Mouse (Mus musculus) C2C12 (cell line): ENCODE results near the gene Cntnap5a. TPM values are rescaled to one million over a fixed set of nuclear protein-coding genes. Genes with fewer than 3 reads are reported as not detected.

Experiments
- H3K27me3 ChIP-seq: one replicate; pipeline ENCODE4 v1.6.1; 2011; ENCODE audit not compliant: control insufficient read depth, insufficient read depth, insufficient read length
- H3K36me3 ChIP-seq: one replicate; pipeline ENCODE4 v1.6.1; 2011; ENCODE audit not compliant: control insufficient read depth, insufficient read depth
- H3K4me3 ChIP-seq: one replicate; pipeline ENCODE4 v1.5.1; 2011; ENCODE audit warnings: mild to moderate bottlenecking, control low read depth; ENCODE audit not compliant: poor library complexity, insufficient read depth, severe bottlenecking
- H3K79me2 ChIP-seq: one replicate; pipeline ENCODE4 v1.6.1; 2011; ENCODE audit not compliant: control insufficient read depth, insufficient read depth
- H3K79me3 ChIP-seq: one replicate; pipeline ENCODE4 v1.6.1; 2011; ENCODE audit warnings: low read depth, control low read depth
- H3ac ChIP-seq: one replicate; pipeline ENCODE3; 2011; ENCODE audit warnings: low read depth; ENCODE audit not compliant: control insufficient read depth, insufficient read length
- CEBPB ChIP-seq: IDR thresholded peaks from one replicate; pipeline ENCODE4 v1.6.1; 2011; ENCODE audit warnings: low read depth, mild to moderate bottlenecking, control low read depth, moderate library complexity
- CTCF ChIP-seq: IDR thresholded peaks from one replicate; pipeline ENCODE4 v1.5.1; 2011; ENCODE audit not compliant: control insufficient read depth, insufficient read depth, insufficient read length
- FOSL1 ChIP-seq: IDR thresholded peaks from one replicate; pipeline ENCODE4 v1.8.0; 2011; ENCODE audit warnings: mild to moderate bottlenecking, low read length; ENCODE audit not compliant: poor library complexity, insufficient read depth, severe bottlenecking
- MAX ChIP-seq: IDR thresholded peaks from one replicate; pipeline ENCODE4 v1.6.1; 2011; ENCODE audit warnings: mild to moderate bottlenecking, control low read depth
- MYOD1 ChIP-seq: IDR thresholded peaks from one replicate; pipeline ENCODE4 v1.6.1; 2011; ENCODE audit warnings: low read depth; ENCODE audit not compliant: control insufficient read depth, insufficient read length
- MYOG ChIP-seq: IDR thresholded peaks from one replicate; pipeline ENCODE4 v1.6.1; 2011; ENCODE audit not compliant: control insufficient read depth, insufficient read length; ENCODE audit errors: extremely low read depth
- USF1 ChIP-seq: IDR thresholded peaks from one replicate; pipeline ENCODE4 v1.6.1; 2011; ENCODE audit warnings: low read depth, mild to moderate bottlenecking, control low read depth, moderate library complexity
- microRNA-seq: library from miRNA; unstranded; fragments of <30 nt; microRNA quantifications from one replicate; pipeline ENCODE4, GENCODE M21; 2019; ENCODE audit warnings: borderline microRNAs expressed
- polyA plus RNA-seq: library from polyadenylated mRNA; unstranded; fragments of >200 nt; fragmentation: generic; extraction: Trizol; gene quantifications from one replicate; pipeline ENCODE4 v1.2.1, GENCODE M21; 2012; ENCODE audit warnings: missing spikeins

Cntnap5a gene
- polyA plus RNA-seq, 1 experiment: 0.06 TPM

- H3K4me3 ChIP-seq: no peak overlapping the region
- no peaks in the 10 kb centered on the region for H3K36me3 ChIP-seq
- no peaks in the 10 kb centered on the region for H3K79me3 ChIP-seq
- no peak for TF ChIP-seq CTCF
- TF ChIP-seq USF1: no peak
- no peak for TF ChIP-seq CEBPB
- TF ChIP-seq MYOG: no peak
- TF ChIP-seq FOSL1: no peak
- TF ChIP-seq MAX: no peak
- TF ChIP-seq MYOD1: no peak
- H3ac ChIP-seq: no peak overlapping the region
- H3K79me2 ChIP-seq: no peaks in the 10 kb centered on the region
- H3K27me3 ChIP-seq: no peaks in the 10 kb centered on the region
Observed at GRCm38 (mm10) chr1:116455115-116455717, 770.7 kb downstream of the Cntnap5a start.

- Histone ChIP-seq H3K79me2 (no peaks in the 10 kb centered on the region), H3K36me3 (no peaks in the 10 kb centered on the region), H3ac (no peak overlapping the region), H3K79me3 (no peaks in the 10 kb centered on the region), H3K27me3 (no peaks in the 10 kb centered on the region), H3K4me3 (no peak overlapping the region)
- no peak for TF ChIP-seq MYOG
- no peak for TF ChIP-seq CEBPB
- TF ChIP-seq FOSL1: no peak
- peak; percentile 26 for TF ChIP-seq CTCF
- TF ChIP-seq MYOD1: no peak
Observed at GRCm38 (mm10) chr1:116477703-116478102, 793.1 kb downstream of the Cntnap5a start.

GRCm38 (mm10) chr1:116488780-116489569 lies 804.4 kb downstream of the Cntnap5a start:
- H3K79me3 ChIP-seq: no peaks in the 10 kb centered on the region
- no peaks in the 10 kb centered on the region for H3K27me3 ChIP-seq
- no peaks in the 10 kb centered on the region for H3K79me2 ChIP-seq
- no peak for TF ChIP-seq MAX
- no peak for TF ChIP-seq MYOD1
- no peak for TF ChIP-seq MYOG
- TF ChIP-seq FOSL1: no peak
- no peak for TF ChIP-seq CTCF
- TF ChIP-seq USF1: no peak
- TF ChIP-seq CEBPB: no peak
- no peak overlapping the region for H3ac ChIP-seq
- H3K4me3 ChIP-seq: no peak overlapping the region
- no peaks in the 10 kb centered on the region for H3K36me3 ChIP-seq

- Histone ChIP-seq H3K27me3 (no peaks in the 10 kb centered on the region), H3K4me3 (no peak overlapping the region), H3K79me2 (no peaks in the 10 kb centered on the region), H3ac (no peak overlapping the region), H3K36me3 (no peaks in the 10 kb centered on the region), H3K79me3 (no peaks in the 10 kb centered on the region)
- TF ChIP-seq USF1: no peak
- TF ChIP-seq FOSL1: no peak
- TF ChIP-seq CEBPB: no peak
- TF ChIP-seq MYOD1: no peak
- no peak for TF ChIP-seq MYOG
- TF ChIP-seq CTCF: no peak
- no peak for TF ChIP-seq MAX
Observed at GRCm38 (mm10) chr1:116577969-116578666, 893.6 kb downstream of the Cntnap5a start.

GRCm38 (mm10) chr1:116616272-116616671 lies 931.7 kb downstream of the Cntnap5a start:
- no peaks in the 10 kb centered on the region for H3K36me3 ChIP-seq
- TF ChIP-seq FOSL1: no peak
- no peak for TF ChIP-seq CEBPB
- no peak for TF ChIP-seq USF1
- TF ChIP-seq MYOG: no peak
- no peak for TF ChIP-seq MAX
- TF ChIP-seq CTCF: no peak
- TF ChIP-seq MYOD1: no peak
- no peak overlapping the region for H3K4me3 ChIP-seq
- H3K27me3 ChIP-seq: no peaks in the 10 kb centered on the region
- H3K79me2 ChIP-seq: no peaks in the 10 kb centered on the region
- no peaks in the 10 kb centered on the region for H3K79me3 ChIP-seq
- no peak overlapping the region for H3ac ChIP-seq

Small RNA genes within 50 kb of the gene (microRNA-seq; reads per million reads assigned to microRNA genes)
- gene Gm23393: not detected
